Mouse (Mus musculus) liver, embryonic 14.5 days (tissue): ENCODE data around the gene Clmn. TPM values are rescaled to one million over a fixed set of nuclear protein-coding genes. Genes with fewer than 3 reads are reported as not detected.

ENCODE experiments used
- ATAC-seq: fragments of 200-750 bp; cut with Nextera tagmentation; 2 replicates; pipeline ENCODE4 v1.8.0; 2017; ENCODE audit warnings: moderate number of reproducible peaks, mild to moderate bottlenecking, moderate library complexity; ENCODE audit not compliant: insufficient read depth
- DNase-seq, 3 experiments: peaks; one replicate each; pipeline ENCODE4 v3.0.0-alpha.2; 2012 to 2013; ENCODE audit warnings: low read depth in 3 of 3, low spot score in 3 of 3
- H3K27ac ChIP-seq: fragments of 300-500 bp; sonication (generic); 2 replicates; pipeline ENCODE4 v1.5.1; 2014; ENCODE audit warnings: moderate library complexity, mild to moderate bottlenecking, control low read depth, inconsistent platforms
- H3K27me3 ChIP-seq: fragments of 300-500 bp; sonication (generic); 2 replicates; pipeline ENCODE4 v1.6.1; 2014; ENCODE audit warnings: mild to moderate bottlenecking, low read length, moderate library complexity; ENCODE audit not compliant: control insufficient read depth, insufficient read depth
- H3K36me3 ChIP-seq: fragments of 300-500 bp; sonication (generic); replicated peaks from 2 replicates; pipeline ENCODE4 v1.6.1; 2014; ENCODE audit warnings: low read depth; ENCODE audit not compliant: control insufficient read depth, insufficient read depth
- H3K4me1 ChIP-seq, 2 experiments: fragments of 200-500 bp in 1 of 2; fragments of 300-500 bp in 1 of 2; sonication (generic) in 1 of 2; replicated peaks; 2 replicates each; pipeline ENCODE4 v1.6.1; 2012 to 2014; ENCODE audit warnings: antibody characterized with exemption in 1 of 2, inconsistent platforms in 1 of 2, low read length in 1 of 2; ENCODE audit not compliant: control insufficient read depth in 2 of 2, insufficient read depth in 2 of 2
- H3K4me2 ChIP-seq: fragments of 300-500 bp; sonication (generic); 2 replicates; pipeline ENCODE4 v1.6.1; 2014; ENCODE audit warnings: low read depth, mild to moderate bottlenecking, control low read depth, moderate library complexity
- H3K4me3 ChIP-seq, 2 experiments: fragments of 200-500 bp in 1 of 2; fragments of 300-500 bp in 1 of 2; sonication (generic) in 1 of 2; 2 replicates each; pipeline ENCODE4 v1.5.1; 2012 to 2014; ENCODE audit warnings: low read depth in 2 of 2, low read length in 2 of 2, mild to moderate bottlenecking in 2 of 2, control low read depth in 1 of 2, inconsistent platforms in 1 of 2, moderate library complexity in 1 of 2; ENCODE audit not compliant: insufficient read depth in 1 of 2
- H3K9ac ChIP-seq: fragments of 300-500 bp; sonication (generic); replicated peaks from 2 replicates; pipeline ENCODE4 v1.6.1; 2014; ENCODE audit warnings: mild to moderate bottlenecking, control low read depth, moderate library complexity
- H3K9me3 ChIP-seq: fragments of 300-500 bp; sonication (generic); 2 replicates; pipeline ENCODE4 v1.6.1; 2016; ENCODE audit warnings: low read length, mixed read lengths; ENCODE audit not compliant: control insufficient read depth
- CTCF ChIP-seq: IDR thresholded peaks from 2 replicates; pipeline ENCODE4 v1.5.1; 2016; ENCODE audit warnings: antibody characterized with exemption, low read depth, control low read depth
- EP300 ChIP-seq: IDR thresholded peaks from 2 replicates; pipeline ENCODE4 v1.6.1; 2016; ENCODE audit warnings: antibody characterized with exemption, low read depth
- WGBS: fragments of 180-500 bp; shearing (Covaris S2); extraction: QIAGEN DNeasy Blood & Tissue Kit; methylation state at CpG from one replicate; pipeline ENCODE4 v1.1.7; 2014; ENCODE audit not compliant: insufficient replicate concordance; 5-methylcytosine and 5-hydroxymethylcytosine counted together
- polyA plus RNA-seq, 2 experiments: library from polyadenylated mRNA; depleted of rRNA in 1 of 2; stranded (reverse) in 1 of 2; unstranded in 1 of 2; fragments of >200 nt; fragmentation: Nextera tagmentation in 1 of 2; extraction: Ambion mirVana in 1 of 2; gene quantifications; 2 replicates each; pipeline versions ENCODE4 v1.2.1 to v1.2.3; 2012 to 2014

Clmn gene
- polyA plus RNA-seq, 2 experiments = 0.32 to 0.33 TPM

DNA sequence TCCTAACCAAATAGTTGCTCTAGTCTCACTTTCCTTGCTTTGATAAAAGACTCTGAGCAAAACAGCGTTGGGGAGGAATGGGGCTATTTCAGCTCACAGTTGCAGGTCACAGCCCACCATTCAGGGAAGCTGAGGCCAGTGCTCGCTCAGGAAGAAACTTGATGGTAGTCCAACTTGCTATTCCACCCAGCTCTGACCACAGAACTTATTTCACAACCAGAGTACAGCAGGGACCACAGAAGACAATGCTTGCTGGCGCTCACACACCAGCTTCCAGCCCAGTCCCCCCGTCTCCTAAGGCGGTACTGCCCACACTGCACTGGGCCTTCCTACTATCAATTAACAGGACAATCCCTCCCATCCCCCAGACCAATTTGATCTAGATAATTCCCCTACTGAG, 149.4 kb downstream of the Clmn start:
- 80% methylated on average over 5 of the region's 5 CpGs for WGBS
- no peak overlapping the region for H3K4me2 ChIP-seq
- DNase-seq = no peak
- peaks cover 36% of the 10 kb centered on the region for H3K36me3 ChIP-seq
- no peak overlapping the region for H3K27ac ChIP-seq
- H3K9ac ChIP-seq = no peak overlapping the region
- no peak for TF ChIP-seq EP300
- TF ChIP-seq CTCF = no peak
- H3K4me3 ChIP-seq = no peak overlapping the region
- H3K4me1 ChIP-seq = no peaks in the 10 kb centered on the region
- ATAC-seq = no peak
- H3K27me3 ChIP-seq = no peaks in the 10 kb centered on the region
- no peaks in the 10 kb centered on the region for H3K9me3 ChIP-seq

Other genes with a start within 250 kb of the Clmn start
- 4.4 and 5.9 TPM in 2 replicates for gene Dicer1, start 113.1 kb downstream of the Clmn start, polyA plus RNA-seq (2012; rRNA removed)
- gene Dicer1, start 113.1 kb downstream of the Clmn start, polyA plus RNA-seq (2014; fragmentation: Nextera tagmentation; extraction: Ambion mirVana) = 6.4 and 6.6 TPM in 2 replicates
- 1.7 and 2.2 TPM in 2 replicates for gene Syne3, start 144.7 kb upstream of the Clmn start, polyA plus RNA-seq (2012; rRNA removed)
- 1.6 and 1.7 TPM in 2 replicates for gene Syne3, start 144.7 kb upstream of the Clmn start, polyA plus RNA-seq (2014; fragmentation: Nextera tagmentation; extraction: Ambion mirVana)
- 93.7 and 238 TPM in 2 replicates for gene Glrx5, start 167.6 kb upstream of the Clmn start, polyA plus RNA-seq (2012; rRNA removed)
- gene Glrx5, start 167.6 kb upstream of the Clmn start, polyA plus RNA-seq (2014; fragmentation: Nextera tagmentation; extraction: Ambion mirVana) = 622 and 681 TPM in 2 replicates